Mouse (Mus musculus) cerebellum, postnatal 4 days (tissue): ENCODE results near the gene Zfp362.

Experiments used
- DNase-seq, 2 experiments: peaks; one replicate each; pipeline ENCODE4 v3.0.0; 2022; ENCODE audit warnings: low spot score in 2 of 2, mixed read lengths in 1 of 2

Gene Zfp362

GRCm38 (mm10) chr4:128730271-128730670, 75.6 kb downstream of the Zfp362 start:
- DNase-seq: no peak

GRCm38 (mm10) chr4:128729709-128730037, 76.2 kb downstream of the Zfp362 start:
- no peak for DNase-seq

- DNase-seq: no peak
Observed at GRCm38 (mm10) chr4:128729033-128729708, 76.7 kb downstream of the Zfp362 start.

GRCm38 (mm10) chr4:128728431-128728851, 77.4 kb downstream of the Zfp362 start:
- no peak for DNase-seq

- DNase-seq: no peak
Observed at GRCm38 (mm10) chr4:128727721-128728430, 78.0 kb downstream of the Zfp362 start.

GRCm38 (mm10) chr4:128727019-128727720, 78.7 kb downstream of the Zfp362 start:
- DNase-seq: peak; percentile 47 to 84

GRCm38 (mm10) chr4:128724059-128724458, 81.8 kb downstream of the Zfp362 start:
- DNase-seq: no peak

GRCm38 (mm10) chr4:128723431-128723830, 82.4 kb downstream of the Zfp362 start:
- DNase-seq: no peak
